Mouse (Mus musculus) midbrain, embryonic 11.5 days (tissue): Measurements from ENCODE around the gene Tlr4. TPM values are rescaled to one million over a fixed set of nuclear protein-coding genes. Genes with fewer than 3 reads are reported as not detected.

Experiments used
- ATAC-seq: fragments of 200-750 bp; cut with Nextera tagmentation; 2 replicates; pipeline ENCODE4 v1.8.0; 2017; ENCODE audit warnings: moderate TSS enrichment, moderate library complexity; ENCODE audit not compliant: low FRiP score
- DNase-seq: peaks from one replicate; pipeline ENCODE4 v3.0.0; 2015; ENCODE audit warnings: low spot score; ENCODE audit errors: missing footprints
- H3K27ac ChIP-seq: fragments of 300-500 bp; sonication (generic); 2 replicates; pipeline ENCODE4 v1.5.1; 2014; ENCODE audit warnings: low read depth, low read length
- H3K27me3 ChIP-seq: fragments of 300-500 bp; sonication (generic); 2 replicates; pipeline ENCODE4 v1.6.1; 2014; ENCODE audit warnings: mild to moderate bottlenecking, low read length, moderate library complexity, mixed read lengths; ENCODE audit not compliant: control insufficient read depth, insufficient read depth
- H3K36me3 ChIP-seq: fragments of 300-500 bp; sonication (generic); 2 replicates; pipeline ENCODE4 v1.6.1; 2014; ENCODE audit warnings: mild to moderate bottlenecking, low read length, moderate library complexity, mixed read lengths; ENCODE audit not compliant: control insufficient read depth, insufficient read depth
- H3K4me1 ChIP-seq: fragments of 300-500 bp; sonication (generic); 2 replicates; pipeline ENCODE4 v1.6.1; 2014; ENCODE audit warnings: low read length; ENCODE audit not compliant: control insufficient read depth, insufficient read depth
- H3K4me2 ChIP-seq: fragments of 300-500 bp; sonication (generic); 2 replicates; pipeline ENCODE4 v1.6.1; 2014; ENCODE audit warnings: mild to moderate bottlenecking, moderate library complexity
- H3K4me3 ChIP-seq: fragments of 300-500 bp; sonication (generic); 2 replicates; pipeline ENCODE4 v1.5.1; 2014; ENCODE audit warnings: low read depth, low read length
- H3K9ac ChIP-seq: fragments of 300-500 bp; sonication (generic); 2 replicates; pipeline ENCODE4 v1.6.1; 2014; ENCODE audit warnings: low read length
- H3K9me3 ChIP-seq: fragments of 300-500 bp; sonication (generic); 2 replicates; pipeline ENCODE4 v1.6.1; 2016; ENCODE audit warnings: low read length; ENCODE audit not compliant: control insufficient read depth
- WGBS: fragments of 180-500 bp; shearing (Covaris S2); extraction: QIAGEN DNeasy Blood & Tissue Kit; methylation state at CpG from one replicate; pipeline ENCODE4 v1.1.7; 2014; 5-methylcytosine and 5-hydroxymethylcytosine counted together
- polyA plus RNA-seq: library from polyadenylated mRNA; unstranded; fragments of >200 nt; fragmentation: Nextera tagmentation; extraction: Ambion mirVana; gene quantifications from 2 replicates; pipeline ENCODE4 v1.2.1, GENCODE M21; 2014

Gene Tlr4
- 0.74 and 0.97 TPM in 2 replicates for polyA plus RNA-seq

DNA sequence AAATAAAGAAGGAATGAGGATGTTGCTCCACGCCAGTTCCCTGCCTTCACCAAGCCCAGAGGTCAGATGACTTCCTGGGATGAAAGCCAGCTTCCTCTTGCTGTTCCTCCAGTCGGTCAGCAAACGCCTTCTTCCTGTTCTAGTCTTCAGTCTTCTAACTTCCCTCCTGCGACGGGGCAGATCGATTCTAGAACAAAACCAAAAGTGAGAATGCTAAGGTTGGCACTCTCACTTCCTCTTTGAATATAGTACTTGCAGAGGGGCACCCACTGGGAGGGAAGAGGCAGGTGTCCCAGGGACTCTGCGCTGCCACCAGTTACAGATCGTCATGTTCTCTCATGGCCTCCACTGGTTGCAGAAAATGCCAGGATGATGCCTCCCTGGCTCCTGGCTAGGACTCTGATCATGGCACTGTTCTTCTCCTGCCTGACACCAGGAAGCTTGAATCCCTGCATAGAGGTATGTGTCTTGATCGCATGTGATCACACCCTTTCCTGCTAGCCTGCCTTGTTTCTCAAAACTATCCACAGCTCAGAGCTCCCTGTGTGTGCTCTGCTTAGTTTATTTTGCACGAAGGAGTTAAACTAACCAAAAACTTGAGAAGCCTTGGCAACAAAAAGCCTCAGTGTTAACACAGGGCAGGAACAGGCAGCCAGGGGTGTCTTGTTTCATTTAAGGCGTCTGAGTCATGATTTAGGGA, at the start of gene Tlr4:
Tlr4 (plus strand) TSS at position 122 of the 700 bp plus-strand sequence.
- Histone ChIP-seq H3K27ac (no peak within 1 kb of the TSS), H3K4me2 (no peak within 1 kb of the TSS), H3K9ac (no peak within 1 kb of the TSS), H3K4me3 (no peak within 1 kb of the TSS), H3K27me3 (no peaks in the 10 kb centered on the region), H3K4me1 (no peaks in the 10 kb centered on the region), H3K36me3 (no peaks in the 10 kb centered on the region), H3K9me3 (no peaks in the 10 kb centered on the region)
- no peak for DNase-seq
- ATAC-seq = no peak
- 72% methylated on average over 11 of the region's 11 CpGs for WGBS

DNA sequence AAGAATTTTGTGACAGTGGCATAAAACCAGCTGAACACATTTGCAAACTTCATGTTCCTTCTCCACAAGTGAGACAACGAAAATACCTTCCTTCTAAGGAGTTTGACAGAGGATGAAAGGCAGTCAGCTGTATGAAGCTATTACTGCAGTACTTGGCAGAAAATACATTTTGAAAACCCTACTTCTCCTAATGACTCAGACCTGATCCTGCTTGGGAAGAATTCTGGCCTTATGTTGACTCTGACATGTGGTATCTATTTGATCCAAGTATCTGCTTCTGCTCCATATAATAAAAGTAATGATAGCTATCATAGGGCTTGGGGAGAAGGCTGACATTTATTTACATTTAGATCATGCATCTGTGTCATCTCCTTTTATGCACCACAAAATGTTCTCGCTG, 33.1 kb upstream of the Tlr4 start:
- 91% methylated on average over 2 of the region's 2 CpGs for WGBS
- DNase-seq = no peak
- H3K36me3 ChIP-seq = no peaks in the 10 kb centered on the region
- H3K9ac ChIP-seq = no peak overlapping the region
- no peak for ATAC-seq
- no peak overlapping the region for H3K4me3 ChIP-seq
- no peaks in the 10 kb centered on the region for H3K4me1 ChIP-seq
- H3K27ac ChIP-seq = no peak overlapping the region
- no peak overlapping the region for H3K4me2 ChIP-seq
- H3K9me3 ChIP-seq = no peaks in the 10 kb centered on the region
- no peaks in the 10 kb centered on the region for H3K27me3 ChIP-seq

DNA sequence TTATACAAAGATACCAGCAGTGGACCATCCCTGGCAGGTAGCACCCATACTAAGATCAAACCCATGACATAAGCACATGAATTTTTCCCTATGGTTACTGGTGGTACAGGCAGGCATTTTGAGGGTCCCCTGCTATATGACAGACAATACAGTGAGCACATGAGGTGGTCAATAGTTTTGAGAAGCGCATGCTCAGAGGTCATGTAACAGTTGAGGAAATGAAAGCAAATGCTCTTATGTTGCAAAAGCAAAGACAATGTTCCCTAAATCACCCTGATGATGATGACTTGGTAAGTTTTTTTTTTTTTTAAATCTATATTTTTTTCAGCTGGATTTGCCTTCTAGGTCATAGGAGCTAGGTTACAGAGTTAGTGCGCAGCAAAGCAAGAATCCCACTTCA, 30.7 kb upstream of the Tlr4 start:
- H3K9me3 ChIP-seq = no peaks in the 10 kb centered on the region
- no peak overlapping the region for H3K4me3 ChIP-seq
- ATAC-seq = no peak
- H3K36me3 ChIP-seq = no peaks in the 10 kb centered on the region
- H3K27me3 ChIP-seq = no peaks in the 10 kb centered on the region
- no peak overlapping the region for H3K9ac ChIP-seq
- no peaks in the 10 kb centered on the region for H3K4me1 ChIP-seq
- DNase-seq = no peak
- H3K4me2 ChIP-seq = no peak overlapping the region
- H3K27ac ChIP-seq = no peak overlapping the region
- WGBS = 91% methylated on average over 2 of the region's 2 CpGs

DNA sequence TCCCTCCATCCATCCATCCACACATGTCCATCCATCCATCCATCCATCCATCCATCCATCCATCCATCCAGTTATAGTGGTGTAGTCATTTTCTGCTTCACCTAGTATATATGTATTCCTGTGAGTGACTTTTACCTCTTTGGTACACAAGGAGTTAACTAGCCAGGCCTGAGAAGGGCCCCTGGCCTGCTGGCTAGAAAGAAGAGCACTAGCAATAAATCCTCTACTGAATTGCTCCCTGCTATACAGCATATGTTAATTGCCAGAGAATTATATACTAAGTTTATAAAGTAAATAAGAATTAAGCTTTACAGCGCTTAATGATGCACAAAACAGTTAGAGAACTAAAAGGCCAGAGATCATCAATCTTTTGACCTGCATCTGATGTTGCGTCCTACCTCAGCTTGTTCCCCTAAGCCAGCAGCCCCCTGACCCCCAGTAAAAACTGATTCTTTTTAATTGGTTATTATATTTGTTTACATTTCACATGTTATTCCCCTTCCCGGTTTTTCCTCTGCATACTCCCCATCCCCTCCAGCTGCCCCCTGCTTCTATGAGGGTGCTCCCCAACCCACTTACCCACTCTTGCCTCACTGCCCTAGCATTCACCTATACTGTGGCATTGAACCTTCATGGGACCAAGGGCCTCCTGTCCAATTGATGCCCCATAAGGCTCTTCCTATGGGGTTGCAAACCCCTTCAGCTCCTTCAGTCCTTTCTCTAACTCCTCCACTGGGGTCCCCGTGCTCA, 22.7 kb upstream of the Tlr4 start:
- Histone ChIP-seq H3K9ac (no peak overlapping the region), H3K36me3 (no peaks in the 10 kb centered on the region), H3K27me3 (no peaks in the 10 kb centered on the region), H3K27ac (no peak overlapping the region), H3K4me3 (no peak overlapping the region), H3K9me3 (no peaks in the 10 kb centered on the region), H3K4me2 (no peak overlapping the region), H3K4me1 (no peaks in the 10 kb centered on the region)
- 83% methylated on average over 4 of the region's 4 CpGs for WGBS
- DNase-seq (no peak), ATAC-seq (no peak)

DNA sequence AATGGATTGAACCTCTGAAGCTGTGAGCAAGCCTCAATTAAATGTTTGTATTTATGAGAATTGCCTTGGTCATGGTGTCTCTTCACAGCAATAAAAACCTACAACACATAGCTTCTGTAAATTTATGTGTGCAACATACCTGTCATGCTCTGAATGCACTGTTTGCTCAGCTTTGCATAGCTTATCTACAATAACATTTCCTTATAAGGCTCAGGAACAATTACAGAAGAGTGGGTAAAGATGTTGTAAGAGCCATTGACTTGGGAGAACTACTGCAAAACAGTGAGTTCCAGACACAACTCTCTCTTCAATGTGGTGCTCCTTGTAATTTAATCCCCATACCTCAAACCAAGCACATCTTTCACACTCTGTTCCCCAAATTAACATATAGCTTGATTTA, 21.6 kb upstream of the Tlr4 start:
- no peaks in the 10 kb centered on the region for H3K27me3 ChIP-seq
- H3K36me3 ChIP-seq = no peaks in the 10 kb centered on the region
- no peak overlapping the region for H3K9ac ChIP-seq
- H3K4me1 ChIP-seq = no peaks in the 10 kb centered on the region
- no peak for DNase-seq
- H3K4me2 ChIP-seq = no peak overlapping the region
- H3K4me3 ChIP-seq = no peak overlapping the region
- ATAC-seq = no peak
- H3K27ac ChIP-seq = no peak overlapping the region
- no peaks in the 10 kb centered on the region for H3K9me3 ChIP-seq

DNA sequence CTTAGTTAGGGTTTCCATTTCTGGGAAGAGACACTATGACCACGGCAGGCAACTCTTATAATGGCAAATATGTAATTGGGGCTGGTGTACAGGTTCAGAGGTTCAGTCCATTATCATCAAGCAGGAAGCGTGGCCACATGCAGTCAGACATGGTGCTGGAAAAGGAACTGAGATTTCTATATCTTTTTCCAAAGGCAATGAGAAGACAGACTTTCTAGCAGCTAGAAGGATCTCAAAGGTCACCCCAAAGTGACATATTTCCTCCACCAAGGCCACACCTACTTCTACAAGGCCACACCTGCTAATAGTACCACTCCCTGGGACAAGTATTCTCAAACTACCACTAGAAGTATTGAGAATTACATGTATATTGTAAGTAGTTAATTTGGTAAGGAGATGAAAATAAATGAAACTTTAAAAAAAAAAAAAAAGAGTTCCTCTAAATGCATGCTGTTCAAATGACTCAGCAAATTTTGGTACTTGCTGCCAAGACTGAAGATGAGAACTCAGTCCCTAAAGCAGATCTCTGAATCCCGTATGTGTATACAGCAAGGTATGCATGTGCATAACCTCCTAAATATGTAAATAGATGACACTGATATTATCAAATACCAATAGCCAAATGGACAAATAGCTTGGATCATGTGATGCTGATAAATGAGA, 10.9 kb upstream of the Tlr4 start:
- 78% methylated on average over 3 of the region's 3 CpGs for WGBS
- H3K4me3 ChIP-seq = no peak overlapping the region

DNA sequence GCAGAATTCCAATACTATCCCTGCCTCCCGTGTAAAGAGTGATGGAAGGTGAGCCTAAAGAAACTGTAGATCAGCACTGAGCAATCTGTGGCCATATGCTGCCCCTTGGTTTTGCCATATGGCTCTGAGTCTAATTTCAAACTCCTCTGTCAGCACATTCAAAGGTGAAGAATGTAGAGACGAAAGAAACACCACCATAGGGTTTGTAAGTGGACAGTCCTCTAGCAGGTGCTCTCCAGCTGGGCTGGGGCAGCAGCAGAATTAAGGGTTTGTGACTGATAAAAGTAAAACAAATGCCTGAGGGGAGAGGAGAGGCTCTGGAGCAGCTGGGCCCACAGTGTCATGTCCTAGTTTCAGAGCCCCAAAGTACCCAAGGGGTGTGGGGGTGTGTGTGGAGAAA, 6.2 kb upstream of the Tlr4 start:
- Histone ChIP-seq H3K4me3 (no peak overlapping the region), H3K27me3 (no peaks in the 10 kb centered on the region), H3K27ac (no peak overlapping the region), H3K4me2 (no peak overlapping the region), H3K36me3 (no peaks in the 10 kb centered on the region), H3K9ac (no peak overlapping the region), H3K9me3 (no peaks in the 10 kb centered on the region), H3K4me1 (no peaks in the 10 kb centered on the region)
- WGBS = 77% methylated on average over 2 of the region's 2 CpGs
- DNase-seq = no peak
- no peak for ATAC-seq

More for the DNA sequence above, 10.9 kb upstream of the Tlr4 start:
- H3K27me3 ChIP-seq = no peaks in the 10 kb centered on the region
- DNase-seq (no peak), ATAC-seq (no peak)
- no peak overlapping the region for H3K27ac ChIP-seq
- H3K4me1 ChIP-seq = no peaks in the 10 kb centered on the region
- no peaks in the 10 kb centered on the region for H3K9me3 ChIP-seq
- H3K36me3 ChIP-seq = no peaks in the 10 kb centered on the region
- H3K9ac ChIP-seq = no peak overlapping the region
- no peak overlapping the region for H3K4me2 ChIP-seq

DNA sequence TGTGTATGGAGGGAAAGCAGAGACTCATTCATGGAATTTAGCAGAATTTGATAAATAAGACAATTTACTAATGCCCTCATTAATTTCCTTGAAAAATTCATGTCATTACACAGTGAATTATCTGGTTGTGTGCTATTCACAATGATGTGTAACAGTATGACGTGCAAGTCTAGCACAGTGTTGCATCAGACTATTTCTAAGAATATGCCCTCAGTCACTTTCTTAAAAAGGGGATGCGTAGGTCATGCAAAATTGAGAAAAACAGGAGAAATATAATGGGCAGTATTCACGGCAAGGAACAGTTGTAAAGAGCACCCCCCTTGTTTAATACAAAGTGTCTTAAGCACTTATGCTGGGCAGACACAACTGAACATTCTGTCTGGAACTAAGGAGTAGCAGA, 5.6 kb upstream of the Tlr4 start:
- DNase-seq = no peak
- Histone ChIP-seq H3K36me3 (no peaks in the 10 kb centered on the region), H3K4me2 (no peak overlapping the region), H3K9me3 (no peaks in the 10 kb centered on the region), H3K9ac (no peak overlapping the region), H3K27ac (no peak overlapping the region), H3K4me1 (no peaks in the 10 kb centered on the region), H3K4me3 (no peak overlapping the region), H3K27me3 (no peaks in the 10 kb centered on the region)
- ATAC-seq = no peak
- WGBS = 87% methylated on average over 3 of the region's 3 CpGs

DNA sequence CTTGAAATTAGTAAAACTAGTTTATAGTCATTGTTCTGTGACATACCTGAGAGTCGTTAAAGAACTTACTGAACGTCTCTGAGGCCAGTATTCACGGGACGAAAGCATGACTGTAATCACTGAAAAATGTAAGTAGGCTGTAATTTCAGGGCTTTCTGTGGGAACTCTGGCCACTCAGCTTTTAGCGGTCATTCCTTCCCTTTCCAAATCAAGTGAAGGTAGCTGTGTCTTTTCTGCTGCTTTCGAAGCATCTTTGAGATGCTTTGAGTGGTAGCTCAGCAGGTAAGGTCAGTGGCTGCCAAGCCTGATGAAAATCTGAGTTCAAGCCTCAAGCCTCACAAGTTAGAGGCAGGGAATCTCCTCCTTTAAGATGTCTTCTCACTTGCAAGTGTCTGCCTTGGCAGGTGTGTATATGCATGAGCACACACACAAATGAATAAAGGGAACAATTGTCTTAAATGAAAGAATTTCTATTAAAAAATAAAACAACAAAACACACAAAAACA, 832 bp downstream of the Tlr4 start:
- ATAC-seq = no peak
- H3K36me3 ChIP-seq = no peaks in the 10 kb centered on the region
- no peaks in the 10 kb centered on the region for H3K27me3 ChIP-seq
- no peak overlapping the region for H3K4me2 ChIP-seq
- 81% methylated on average over 6 of the region's 6 CpGs for WGBS
- no peaks in the 10 kb centered on the region for H3K4me1 ChIP-seq
- H3K9me3 ChIP-seq = no peaks in the 10 kb centered on the region
- no peak overlapping the region for H3K4me3 ChIP-seq
- H3K9ac ChIP-seq = no peak overlapping the region
- DNase-seq = no peak
- no peak overlapping the region for H3K27ac ChIP-seq
